Mouse (Mus musculus) midbrain, embryonic 14.5 days (tissue): ENCODE results near the gene Wdr31. TPM values are rescaled to one million over a fixed set of nuclear protein-coding genes. Genes with fewer than 3 reads are reported as not detected.

ENCODE experiments used
- ATAC-seq: fragments of 200-750 bp; cut with Nextera tagmentation; 2 replicates; pipeline ENCODE4 v1.8.0; 2017; ENCODE audit warnings: moderate number of reproducible peaks, moderate library complexity; ENCODE audit not compliant: low FRiP score, low TSS enrichment
- DNase-seq: peaks from one replicate; pipeline ENCODE4 v3.0.0-alpha.2; 2015
- H3K27ac ChIP-seq: fragments of 300-500 bp; sonication (generic); replicated peaks from 2 replicates; pipeline ENCODE4 v1.5.1; 2014; ENCODE audit warnings: mild to moderate bottlenecking, low read depth, low read length, moderate library complexity
- H3K27me3 ChIP-seq: fragments of 300-500 bp; sonication (generic); 2 replicates; pipeline ENCODE4 v1.6.1; 2014; ENCODE audit warnings: low read length, control low read depth, mixed read lengths; ENCODE audit not compliant: control insufficient read depth, insufficient read depth
- H3K36me3 ChIP-seq: fragments of 300-500 bp; sonication (generic); 2 replicates; pipeline ENCODE4 v1.6.1; 2014; ENCODE audit warnings: low read length, control low read depth; ENCODE audit not compliant: control insufficient read depth, insufficient read depth
- H3K4me1 ChIP-seq: fragments of 300-500 bp; sonication (generic); 2 replicates; pipeline ENCODE4 v1.6.1; 2014; ENCODE audit warnings: mild to moderate bottlenecking, antibody characterized with exemption, low read length, control low read depth; ENCODE audit not compliant: control insufficient read depth, insufficient read depth
- H3K4me2 ChIP-seq: fragments of 300-500 bp; sonication (generic); 2 replicates; pipeline ENCODE4 v1.6.1; 2014; ENCODE audit warnings: mild to moderate bottlenecking, low read length, moderate library complexity
- H3K4me3 ChIP-seq: fragments of 300-500 bp; sonication (generic); replicated peaks from 2 replicates; pipeline ENCODE4 v1.5.1; 2014; ENCODE audit warnings: low read depth, low read length
- H3K9ac ChIP-seq: fragments of 300-500 bp; sonication (generic); replicated peaks from 2 replicates; pipeline ENCODE4 v1.6.1; 2014; ENCODE audit warnings: mild to moderate bottlenecking, low read length, moderate library complexity
- H3K9me3 ChIP-seq: fragments of 300-500 bp; sonication (generic); 2 replicates; pipeline ENCODE4 v1.6.1; 2016; ENCODE audit warnings: low read length, control low read depth, mixed read lengths; ENCODE audit not compliant: control insufficient read depth
- WGBS: fragments of 180-500 bp; shearing (Covaris S2); extraction: QIAGEN DNeasy Blood & Tissue Kit; methylation state at CpG from one replicate; pipeline ENCODE4 v1.1.7; 2014; 5-methylcytosine and 5-hydroxymethylcytosine counted together
- polyA plus RNA-seq: library from polyadenylated mRNA; unstranded; fragments of >200 nt; fragmentation: Nextera tagmentation; extraction: Ambion mirVana; gene quantifications from 2 replicates; pipeline ENCODE4 v1.2.1, GENCODE M21; 2014

The Wdr31 gene
- polyA plus RNA-seq, 1 experiment from 2014 or later, result 10.2 TPM

GRCm38 (mm10) chr4:62427978-62428758, 42.5 kb downstream of the Wdr31 start:
- Histone ChIP-seq H3K36me3 (peaks cover 30% of the 10 kb centered on the region), H3K4me3 (no peak overlapping the region), H3K27me3 (no peaks in the 10 kb centered on the region), H3K9me3 (no peaks in the 10 kb centered on the region), H3K4me2 (no peak overlapping the region), H3K27ac (no peak overlapping the region), H3K9ac (no peak overlapping the region), H3K4me1 (no peaks in the 10 kb centered on the region)
- DNase-seq, result no peak
- 79% methylated on average over 17 of the region's 17 CpGs for WGBS
- ATAC-seq, result no peak

DNA sequence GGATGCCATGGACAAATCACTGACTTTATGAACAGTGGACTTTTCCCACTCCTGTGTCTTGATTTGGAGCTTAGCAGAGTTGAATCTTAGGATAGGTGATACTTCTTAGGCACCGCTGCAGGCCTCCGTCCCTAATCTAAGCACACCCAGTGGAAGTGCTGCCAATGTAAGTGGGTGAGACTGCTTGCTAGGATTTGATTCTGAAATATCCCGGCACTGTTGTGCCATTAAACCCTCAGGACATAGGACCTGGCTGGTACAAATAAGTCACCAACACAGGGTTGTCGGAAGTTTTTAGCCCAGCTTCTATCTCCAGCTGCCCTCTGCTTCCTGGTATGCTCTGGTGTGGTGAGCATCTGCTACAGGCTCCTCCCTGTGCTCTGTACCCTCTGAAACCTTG, 44.8 kb downstream of the Wdr31 start:
- Histone ChIP-seq H3K27me3 (no peaks in the 10 kb centered on the region), H3K9me3 (no peaks in the 10 kb centered on the region), H3K27ac (no peak overlapping the region), H3K9ac (no peak overlapping the region), H3K4me3 (no peak overlapping the region), H3K4me2 (no peak overlapping the region), H3K36me3 (peaks cover 52% of the 10 kb centered on the region), H3K4me1 (no peaks in the 10 kb centered on the region)
- DNase-seq (no peak), ATAC-seq (no peak)
- WGBS, result 97% methylated on average over 4 of the region's 4 CpGs

DNA sequence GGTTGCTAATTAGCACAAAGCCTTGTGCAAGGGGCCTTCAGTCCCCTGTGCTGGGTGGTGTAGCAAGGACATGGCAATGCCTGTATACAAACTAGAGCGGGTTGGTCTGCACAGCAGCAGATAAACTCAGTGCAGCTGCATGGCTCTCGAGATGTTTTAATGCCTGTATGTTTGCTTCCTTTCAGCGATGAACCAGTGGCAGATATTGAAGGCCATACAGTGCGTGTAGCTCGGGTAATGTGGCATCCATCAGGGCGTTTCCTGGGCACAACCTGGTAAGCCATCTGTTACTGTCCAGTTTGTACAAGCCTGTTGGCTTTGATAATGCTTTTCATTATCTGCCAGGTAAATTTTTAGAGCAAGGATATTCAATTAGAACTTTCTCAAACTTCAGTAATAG, 51.6 kb downstream of the Wdr31 start:
- Histone ChIP-seq H3K4me1 (no peaks in the 10 kb centered on the region), H3K27me3 (no peaks in the 10 kb centered on the region), H3K4me2 (no peak overlapping the region), H3K9ac (no peak overlapping the region), H3K9me3 (no peaks in the 10 kb centered on the region), H3K36me3 (peaks cover 99% of the 10 kb centered on the region), H3K4me3 (no peak overlapping the region), H3K27ac (no peak overlapping the region)
- DNase-seq, result no peak
- no peak for ATAC-seq
- WGBS, result 96% methylated on average over 6 of the region's 6 CpGs

DNA sequence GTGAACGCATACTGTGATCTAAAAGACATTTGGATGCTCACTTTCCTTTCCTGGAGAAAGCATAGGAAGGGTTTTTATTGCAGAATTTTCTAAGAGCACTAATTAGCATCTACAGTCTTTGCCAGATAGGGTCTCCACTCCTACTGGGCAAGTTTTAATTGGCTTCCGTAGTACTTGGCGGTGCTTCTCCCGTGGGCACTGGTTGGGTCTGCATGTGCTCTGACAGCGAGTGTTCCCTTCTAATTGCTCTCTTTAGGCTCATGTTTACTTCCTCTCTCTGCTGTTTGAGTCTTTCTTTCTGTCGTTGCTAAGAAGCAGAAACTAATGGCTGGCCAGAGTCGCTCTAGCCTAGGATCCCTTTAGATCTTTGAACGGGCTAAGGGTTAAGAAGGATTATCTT, 52.2 kb downstream of the Wdr31 start:
- Histone ChIP-seq H3K27ac (no peak overlapping the region), H3K9me3 (no peaks in the 10 kb centered on the region), H3K4me1 (no peaks in the 10 kb centered on the region), H3K9ac (no peak overlapping the region), H3K36me3 (peaks cover 98% of the 10 kb centered on the region), H3K4me3 (no peak overlapping the region), H3K4me2 (no peak overlapping the region), H3K27me3 (no peaks in the 10 kb centered on the region)
- ATAC-seq (no peak), DNase-seq (no peak)
- 91% methylated on average over 8 of the region's 8 CpGs for WGBS

DNA sequence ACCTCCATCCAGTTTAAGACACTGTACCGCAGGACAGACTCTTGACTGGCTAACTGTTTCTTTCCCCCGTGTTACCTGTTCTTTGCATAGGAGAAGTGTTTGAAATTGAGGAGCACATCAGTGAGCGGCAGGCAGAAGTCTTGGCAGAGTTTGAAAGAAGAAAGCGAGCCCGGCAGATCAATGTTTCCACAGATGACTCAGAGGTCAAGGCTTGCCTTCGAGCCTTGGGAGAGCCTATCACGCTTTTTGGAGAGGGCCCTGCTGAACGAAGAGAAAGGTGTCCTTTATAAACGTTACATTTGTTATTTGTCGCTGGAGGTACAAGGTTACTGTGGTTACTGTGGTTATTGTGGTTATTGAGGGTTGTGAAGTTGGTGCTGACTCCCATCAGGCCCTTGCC, 59.1 kb downstream of the Wdr31 start:
- peaks cover 53% of the 10 kb centered on the region for H3K36me3 ChIP-seq

GRCm38 (mm10) chr4:62410325-62410724, 60.4 kb downstream of the Wdr31 start:
- Histone ChIP-seq H3K27ac (no peak overlapping the region), H3K27me3 (no peaks in the 10 kb centered on the region), H3K36me3 (peaks cover 40% of the 10 kb centered on the region), H3K9me3 (no peaks in the 10 kb centered on the region), H3K9ac (no peak overlapping the region), H3K4me1 (peaks cover 24% of the 10 kb centered on the region), H3K4me2 (peak overlapping the region; percentile 74), H3K4me3 (no peak overlapping the region)
- DNase-seq (no peak), ATAC-seq (no peak)
- 88% methylated on average over 2 of the region's 2 CpGs for WGBS

More for the DNA sequence above, 59.1 kb downstream of the Wdr31 start:
- peaks cover 15% of the 10 kb centered on the region for H3K4me1 ChIP-seq
- DNase-seq (no peak), ATAC-seq (no peak)
- no peaks in the 10 kb centered on the region for H3K9me3 ChIP-seq
- no peak overlapping the region for H3K4me3 ChIP-seq
- 95% methylated on average over 10 of the region's 10 CpGs for WGBS
- H3K9ac ChIP-seq, result no peak overlapping the region
- no peak overlapping the region for H3K27ac ChIP-seq
- no peak overlapping the region for H3K4me2 ChIP-seq
- H3K27me3 ChIP-seq, result no peaks in the 10 kb centered on the region

GRCm38 (mm10) chr4:62409615-62410014, 61.1 kb downstream of the Wdr31 start:
- Histone ChIP-seq H3K4me3 (peak overlapping the region; percentile 76), H3K4me1 (peaks cover 24% of the 10 kb centered on the region), H3K27ac (no peak overlapping the region), H3K4me2 (peak overlapping the region; percentile 74), H3K27me3 (no peaks in the 10 kb centered on the region), H3K9me3 (no peaks in the 10 kb centered on the region), H3K36me3 (peaks cover 33% of the 10 kb centered on the region), H3K9ac (peak overlapping the region; percentile 80)
- ATAC-seq (no peak), DNase-seq (no peak)
- WGBS, result 37% methylated on average over 6 of the region's 6 CpGs

DNA sequence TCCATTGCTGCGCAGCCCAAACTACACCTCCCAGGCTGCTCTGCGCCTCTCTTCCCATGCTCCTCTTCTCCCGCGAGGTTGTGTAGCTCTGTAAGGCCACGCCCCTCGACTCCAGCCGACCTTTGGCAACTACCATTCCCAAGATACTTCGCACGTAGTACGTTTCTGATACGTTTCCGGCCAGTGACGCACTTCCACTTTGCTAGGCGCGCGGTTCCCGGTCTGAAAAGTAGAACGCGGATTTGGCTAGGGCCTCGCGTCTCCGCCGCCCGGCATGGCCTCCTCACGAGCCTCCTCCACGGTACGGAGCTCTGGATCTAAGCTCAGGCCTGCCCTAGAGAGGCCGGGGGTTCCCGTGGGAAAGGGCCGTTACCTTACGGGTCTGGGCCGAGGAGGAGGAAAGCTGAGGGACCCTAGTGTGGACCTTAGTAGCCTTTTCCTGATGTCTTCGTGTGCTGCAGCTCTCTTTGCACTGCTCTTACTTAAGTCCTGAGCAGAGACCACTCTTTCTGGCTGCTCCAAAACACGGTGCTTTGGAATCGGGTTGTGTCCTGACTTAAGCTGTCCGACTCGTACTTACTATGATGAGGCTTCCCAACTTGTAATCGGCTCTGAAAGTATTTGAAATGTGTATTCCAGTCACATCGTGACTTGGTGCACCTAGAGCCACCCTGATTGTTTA, 62.0 kb downstream of the Wdr31 start, which contains the start of the genes Cdc26 and Prpf4:
Gene Cdc26 (minus strand): TSS at position 42 of the 682 bp plus-strand sequence.
Gene Prpf4 (plus strand): TSS at position 197 of the 682 bp plus-strand sequence.
- H3K4me3 ChIP-seq, result peak within 1 kb of the TSS; percentile 76
- H3K27me3 ChIP-seq, result no peaks in the 10 kb centered on the region
- peaks cover 27% of the 10 kb centered on the region for H3K36me3 ChIP-seq
- H3K9ac ChIP-seq, result peak within 1 kb of the TSS; percentile 80
- H3K27ac ChIP-seq, result peak within 1 kb of the TSS; percentile 81
- ATAC-seq (peak; percentile 99), DNase-seq (peak; percentile 100)
- H3K4me2 ChIP-seq, result peak within 1 kb of the TSS; percentile 74
- no peaks in the 10 kb centered on the region for H3K9me3 ChIP-seq
- H3K4me1 ChIP-seq, result peaks cover 24% of the 10 kb centered on the region
- WGBS, result under 1% methylated on average over 39 of the region's 39 CpGs
